Mouse (Mus musculus) MEL (cell line): Measurements from ENCODE around the gene P2rx1. TPM values are rescaled to one million over a fixed set of nuclear protein-coding genes. Genes with fewer than 3 reads are reported as not detected.
A peak's percentile ranks its signal among the peaks of the same experiment; 100 is the strongest.

Experiments
- DNase-seq: peaks from one replicate; pipeline ENCODE4 v3.0.0; 2011; ENCODE audit warnings: low read depth, low spot score
- H3K27ac ChIP-seq: 2 replicates; pipeline ENCODE4 v1.5.1; 2012; ENCODE audit warnings: low read depth, mild to moderate bottlenecking, control low read depth, low read length, moderate library complexity; ENCODE audit not compliant: control insufficient read depth
- H3K27me3 ChIP-seq, 2 experiments: fragments of 150-350 bp in 1 of 2; sonication (generic) in 1 of 2; 2 replicates each; pipeline ENCODE4 v1.6.1; 2012; ENCODE audit warnings: low read length in 2 of 2, mild to moderate bottlenecking in 2 of 2, improper control_type of control experiment in 1 of 2, moderate library complexity in 1 of 2; ENCODE audit not compliant: insufficient read depth in 2 of 2, control insufficient read depth in 1 of 2
- H3K36me3 ChIP-seq, 2 experiments: 2 replicates each; pipeline ENCODE4 v1.6.1; 2012 to 2014; ENCODE audit warnings: low read length in 2 of 2, improper control_type of control experiment in 1 of 2, inconsistent platforms in 1 of 2, mild to moderate bottlenecking in 1 of 2; ENCODE audit not compliant: insufficient read depth in 2 of 2, control insufficient read depth in 1 of 2
- H3K4me1 ChIP-seq, 2 experiments: fragments of 150-350 bp in 1 of 2; sonication (generic) in 1 of 2; 2 replicates each; pipeline ENCODE4 v1.6.1; 2012; ENCODE audit warnings: low read length in 2 of 2, improper control_type of control experiment in 1 of 2, mild to moderate bottlenecking in 1 of 2; ENCODE audit not compliant: insufficient read depth in 2 of 2, control insufficient read depth in 1 of 2
- H3K4me3 ChIP-seq, 2 experiments: fragments of 150-350 bp in 1 of 2; sonication (generic) in 1 of 2; 2 replicates each; pipeline ENCODE4 v1.5.1; 2012; ENCODE audit warnings: low read depth in 2 of 2, low read length in 2 of 2, mild to moderate bottlenecking in 2 of 2, moderate library complexity in 2 of 2, control low read depth in 1 of 2, improper control_type of control experiment in 1 of 2; ENCODE audit not compliant: control insufficient read depth in 1 of 2, insufficient read depth in 1 of 2
- H3K79me2 ChIP-seq: 2 replicates; pipeline ENCODE4 v1.6.1; 2012; ENCODE audit warnings: mild to moderate bottlenecking, low read length, moderate library complexity; ENCODE audit not compliant: control insufficient read depth, poor library complexity, insufficient read depth
- H3K9ac ChIP-seq: 2 replicates; pipeline ENCODE4 v1.6.1; 2012; ENCODE audit warnings: low read depth, mild to moderate bottlenecking, control low read depth, low read length, moderate library complexity; ENCODE audit not compliant: control insufficient read depth, poor library complexity, severe bottlenecking
- H3K9me3 ChIP-seq: fragments of 150-350 bp; sonication (generic); replicated peaks from 2 replicates; pipeline ENCODE4 v1.6.1; 2012; ENCODE audit warnings: mild to moderate bottlenecking, low read length, improper control_type of control experiment, moderate library complexity; ENCODE audit not compliant: insufficient read depth
- BHLHE40 ChIP-seq: IDR thresholded peaks from 2 replicates; pipeline ENCODE4 v1.6.1; 2012; ENCODE audit warnings: low read depth, mild to moderate bottlenecking, inconsistent platforms, low read length, improper control_type of control experiment, borderline replicate concordance
- CHD2 ChIP-seq: IDR thresholded peaks from 2 replicates; pipeline ENCODE4 v1.6.1; 2011; ENCODE audit warnings: low read length, improper control_type of control experiment
- CTCF ChIP-seq, 3 experiments: IDR thresholded peaks in 2 of 3; conservative IDR thresholded peaks in 1 of 3; 2 replicates each; pipeline ENCODE4 v1.5.1; 2011 to 2012; ENCODE audit warnings: low read length in 3 of 3, low read depth in 2 of 3, mild to moderate bottlenecking in 2 of 3, improper control_type of control experiment in 1 of 3, inconsistent platforms in 1 of 3, mixed read lengths in 1 of 3, moderate library complexity in 1 of 3; ENCODE audit not compliant: control insufficient read depth in 1 of 3, insufficient read depth in 1 of 3, poor library complexity in 1 of 3, severe bottlenecking in 1 of 3
- E2F4 ChIP-seq: IDR thresholded peaks from 2 replicates; pipeline ENCODE4 v1.6.1; 2011; ENCODE audit warnings: low read depth, low read length, improper control_type of control experiment, borderline replicate concordance
- EP300 ChIP-seq, 2 experiments: IDR thresholded peaks; 2 replicates each; pipeline ENCODE4 v1.6.1; 2011; ENCODE audit warnings: improper control_type of control experiment in 2 of 2, low read length in 2 of 2, low read depth in 1 of 2, mild to moderate bottlenecking in 1 of 2
- ETS1 ChIP-seq: IDR thresholded peaks from 2 replicates; pipeline ENCODE4 v1.6.1; 2012; ENCODE audit warnings: low read depth, mild to moderate bottlenecking, inconsistent platforms, low read length, improper control_type of control experiment, moderate library complexity
- GABPA ChIP-seq: IDR thresholded peaks from 2 replicates; pipeline ENCODE4 v1.6.1; 2012; ENCODE audit warnings: low read depth, mild to moderate bottlenecking, inconsistent platforms, low read length, improper control_type of control experiment, moderate library complexity
- GATA1 ChIP-seq: IDR thresholded peaks from 2 replicates; pipeline ENCODE4 v1.6.1; 2011; ENCODE audit warnings: low read depth, low read length, improper control_type of control experiment
- HCFC1 ChIP-seq: IDR thresholded peaks from 2 replicates; pipeline ENCODE4 v1.6.1; 2012; ENCODE audit warnings: low read depth, mild to moderate bottlenecking, inconsistent platforms, low read length, improper control_type of control experiment, moderate library complexity
- JUND ChIP-seq: IDR thresholded peaks from 2 replicates; pipeline ENCODE4 v1.6.1; 2011; ENCODE audit warnings: low read depth, mild to moderate bottlenecking, improper control_type of control experiment, low read length
- KAT2A ChIP-seq: conservative IDR thresholded peaks from 2 replicates; pipeline ENCODE4 v1.6.1; 2012; ENCODE audit warnings: low read depth, low read length, improper control_type of control experiment, inconsistent platforms
- MAX ChIP-seq: IDR thresholded peaks from 2 replicates; pipeline ENCODE4 v1.6.1; 2011; ENCODE audit warnings: low read length, improper control_type of control experiment
- MAZ ChIP-seq: IDR thresholded peaks from 2 replicates; pipeline ENCODE4 v1.6.1; 2012; ENCODE audit warnings: low read depth, mild to moderate bottlenecking, inconsistent platforms, low read length, improper control_type of control experiment
- MEF2A ChIP-seq: IDR thresholded peaks from 2 replicates; pipeline ENCODE4 v1.6.1; 2014; ENCODE audit warnings: low read depth, mild to moderate bottlenecking, inconsistent platforms, low read length, improper control_type of control experiment; ENCODE audit not compliant: poor library complexity, insufficient replicate concordance, severe bottlenecking; ENCODE audit errors: extremely low read depth
- MXI1 ChIP-seq: IDR thresholded peaks from 2 replicates; pipeline ENCODE4 v1.6.1; 2011; ENCODE audit warnings: mild to moderate bottlenecking, low read depth, low read length, improper control_type of control experiment
- MYB ChIP-seq: IDR thresholded peaks from 2 replicates; pipeline ENCODE4 v1.6.1; 2011; ENCODE audit warnings: mild to moderate bottlenecking, low read depth, low read length, improper control_type of control experiment
- MYC ChIP-seq: IDR thresholded peaks from 2 replicates; pipeline ENCODE4 v1.6.1; 2011; ENCODE audit warnings: low read depth, mild to moderate bottlenecking, low read length, improper control_type of control experiment, moderate library complexity
- NELFE ChIP-seq: IDR thresholded peaks from 2 replicates; pipeline ENCODE4 v1.6.1; 2011; ENCODE audit warnings: low read depth, low read length, improper control_type of control experiment
- NRF1 ChIP-seq: IDR thresholded peaks from 2 replicates; pipeline ENCODE4 v1.6.1; 2014; ENCODE audit warnings: low read depth, mild to moderate bottlenecking, inconsistent platforms, low read length, improper control_type of control experiment, moderate library complexity; ENCODE audit not compliant: poor library complexity, insufficient read depth, severe bottlenecking
- POLR2A ChIP-seq, 2 experiments: IDR thresholded peaks; 2 replicates each; pipeline ENCODE4 v1.6.1; 2011 to 2012; ENCODE audit warnings: low read length in 2 of 2, mild to moderate bottlenecking in 2 of 2, control low read depth in 1 of 2, improper control_type of control experiment in 1 of 2, low read depth in 1 of 2, moderate library complexity in 1 of 2; ENCODE audit not compliant: control insufficient read depth in 1 of 2, insufficient read depth in 1 of 2, poor library complexity in 1 of 2
- POLR2AphosphoS2 ChIP-seq: IDR thresholded peaks from 2 replicates; pipeline ENCODE4 v1.6.1; 2011; ENCODE audit warnings: low read length, improper control_type of control experiment
- RAD21 ChIP-seq: IDR thresholded peaks from 2 replicates; pipeline ENCODE4 v1.6.1; 2011; ENCODE audit warnings: mild to moderate bottlenecking, low read depth, low read length, improper control_type of control experiment
- RCOR1 ChIP-seq: IDR thresholded peaks from 2 replicates; pipeline ENCODE4 v1.6.1; 2012; ENCODE audit warnings: low read depth, mild to moderate bottlenecking, inconsistent platforms, low read length, improper control_type of control experiment
- SIN3A ChIP-seq: IDR thresholded peaks from 2 replicates; pipeline ENCODE4 v1.6.1; 2012; ENCODE audit warnings: low read length, improper control_type of control experiment, inconsistent platforms
- TAL1 ChIP-seq: IDR thresholded peaks from 2 replicates; pipeline ENCODE4 v1.6.1; 2012; ENCODE audit warnings: mild to moderate bottlenecking, inconsistent platforms, low read length, moderate library complexity, mixed read lengths
- TBP ChIP-seq: IDR thresholded peaks from 2 replicates; pipeline ENCODE4 v1.8.0; 2011; ENCODE audit warnings: low read depth, low read length, improper control_type of control experiment
- TCF12 ChIP-seq: IDR thresholded peaks from 2 replicates; pipeline ENCODE4 v1.6.1; 2014; ENCODE audit warnings: low read depth, mild to moderate bottlenecking, inconsistent platforms, low read length, improper control_type of control experiment, moderate library complexity
- UBTF ChIP-seq: IDR thresholded peaks from 2 replicates; pipeline ENCODE4 v1.6.1; 2012; ENCODE audit warnings: low read depth, mild to moderate bottlenecking, inconsistent platforms, low read length, improper control_type of control experiment, moderate library complexity, borderline replicate concordance; ENCODE audit not compliant: insufficient read depth
- USF1 ChIP-seq: IDR thresholded peaks from 2 replicates; pipeline ENCODE4 v1.6.1; 2014; ENCODE audit warnings: low read depth, mild to moderate bottlenecking, inconsistent platforms, low read length, improper control_type of control experiment, moderate library complexity
- USF2 ChIP-seq, 2 experiments: IDR thresholded peaks; 2 replicates each; pipeline ENCODE4 v1.6.1; 2011 to 2012; ENCODE audit warnings: improper control_type of control experiment in 2 of 2, low read length in 2 of 2, borderline replicate concordance in 1 of 2, inconsistent platforms in 1 of 2, low read depth in 1 of 2, mild to moderate bottlenecking in 1 of 2; ENCODE audit not compliant: insufficient read depth in 1 of 2
- ZC3H11A ChIP-seq: IDR thresholded peaks from 2 replicates; pipeline ENCODE4 v1.6.1; 2012; ENCODE audit warnings: low read depth, mild to moderate bottlenecking, inconsistent platforms, low read length, improper control_type of control experiment
- ZKSCAN1 ChIP-seq: IDR thresholded peaks from 2 replicates; pipeline ENCODE4 v1.6.1; 2012; ENCODE audit warnings: low read depth, mild to moderate bottlenecking, inconsistent platforms, low read length, improper control_type of control experiment, moderate library complexity
- ZMIZ1 ChIP-seq: IDR thresholded peaks from 2 replicates; pipeline ENCODE4 v1.6.1; 2012; ENCODE audit warnings: low read depth, mild to moderate bottlenecking, inconsistent platforms, low read length, improper control_type of control experiment, moderate library complexity
- ZNF384 ChIP-seq: IDR thresholded peaks from 2 replicates; pipeline ENCODE4 v1.6.1; 2012; ENCODE audit warnings: low read depth, mild to moderate bottlenecking, inconsistent platforms, low read length, improper control_type of control experiment
- polyA plus RNA-seq, 2 experiments: library from polyadenylated mRNA; stranded (reverse) in 1 of 2; unstranded in 1 of 2; fragments of >175 nt in 1 of 2; fragments of >200 nt in 1 of 2; gene quantifications; 2 replicates each; pipeline versions ENCODE4 v1.2.1 to v1.2.4; 2012; ENCODE audit warnings: low replicate concordance in 2 of 2, low read depth in 1 of 2; ENCODE audit not compliant: insufficient read length in 2 of 2, insufficient read depth in 1 of 2, missing spikeins in 1 of 2
- total RNA-seq: library from RNA; depleted of rRNA; stranded (reverse); fragments of 300-350 nt; gene quantifications from 2 replicates; pipeline ENCODE4 v1.2.3, GENCODE M21; 2012; rRNA removed

The P2rx1 gene
- total RNA-seq = 3.0 and 3.1 TPM in 2 replicates
- polyA plus RNA-seq = 1 to 10 TPM in 1 of 2 experiments, not detected in 1; 8.1 TPM

DNA sequence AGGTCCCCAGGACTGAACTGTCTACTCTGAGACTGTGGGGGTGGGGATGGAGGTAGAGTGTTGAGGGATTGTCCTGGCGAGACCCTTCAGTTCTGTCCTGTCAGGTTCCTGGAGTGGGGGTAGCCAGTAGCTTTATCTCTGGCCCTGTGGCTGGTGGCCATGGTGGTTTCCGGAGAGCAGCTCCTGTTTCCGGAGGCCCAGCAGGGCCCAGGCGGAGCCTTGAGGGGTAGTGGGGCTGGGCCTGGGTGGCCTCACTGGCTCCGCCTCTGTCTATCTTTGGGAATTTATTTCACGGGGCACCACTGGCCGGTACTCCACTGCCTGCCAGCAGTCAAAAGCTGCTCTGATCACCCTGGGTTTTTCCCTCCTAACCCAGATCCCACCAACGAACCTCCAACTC lies at the start of gene P2rx1:
Gene P2rx1, plus strand, starts transcription at position 333 of the 400 bp plus-strand sequence.
- Histone ChIP-seq H3K4me3 (peak within 1 kb of the TSS; percentile 13 to 29), H3K9ac (peak within 1 kb of the TSS; percentile 56), H3K79me2 (no peaks in the 10 kb centered on the region), H3K36me3 (peaks cover 0 to 23% of the 10 kb centered on the region in 2 experiments; a peak in 2 of 4 replicates), H3K27me3 (no peaks in the 10 kb centered on the region), H3K4me1 (peaks cover 13 to 41% of the 10 kb centered on the region in 2 experiments), H3K9me3 (no peaks in the 10 kb centered on the region), H3K27ac (peak within 1 kb of the TSS; percentile 75)
- TF ChIP-seq CHD2 (peak; percentile 36; the same call in 1 of the 2 replicates), E2F4 (no peak), JUND (no peak), USF2 (IDR thresholded peaks at IDR 0.05; ENCODE audit: borderline replicate concordance in 1 of 2, insufficient read depth in 1 of 2, low read depth in 1 of 2, low read length in 2 of 2) (no peak), MYC (no peak), CTCF (IDR thresholded peaks at IDR 0.05 in 2 of 3, conservative IDR thresholded peaks at IDR 0.05 in 1 of 3; ENCODE audit: control insufficient read depth in 1 of 3, insufficient read depth in 1 of 3, low read depth in 2 of 3, low read length in 3 of 3, poor library complexity in 1 of 3, severe bottlenecking in 1 of 3) (peak in 2 of 3 experiments; percentile 18 to 20; a peak in 2 of 6 replicates), MEF2A (no peak), TBP (0 out of 2 replicates have a peak, but pooled peaks have one; percentile 33), TCF12 (peak; percentile 49), ZNF384 (no peak), MYB (no peak), ZKSCAN1 (no peak), MXI1 (0 out of 2 replicates have a peak, but pooled peaks have one; percentile 29), UBTF (no peak), SIN3A (peak; percentile 25; the same call in 1 of the 2 replicates), USF1 (no peak), MAZ (peak; percentile 74; the same call in 1 of the 2 replicates), TAL1 (peak; percentile 43), EP300 (IDR thresholded peaks at IDR 0.05; ENCODE audit: low read depth in 1 of 2, low read length in 2 of 2) (peak; percentile 56 to 77), RCOR1 (no peak), ZMIZ1 (no peak), ZC3H11A (no peak), GATA1 (peak; percentile 48; the same call in 1 of the 2 replicates), NELFE (peak; percentile 38; the same call in 1 of the 2 replicates), BHLHE40 (no peak), HCFC1 (no peak), RAD21 (peak; percentile 2), KAT2A (no peak), POLR2A (IDR thresholded peaks at IDR 0.05; ENCODE audit: control insufficient read depth in 1 of 2, insufficient read depth in 1 of 2, low read depth in 1 of 2, low read length in 2 of 2, poor library complexity in 1 of 2) (peak in 1 of 2 experiments; percentile 30; a peak in 1 of 4 replicates), NRF1 (no peak), MAX (no peak), ETS1 (peak; percentile 40), POLR2AphosphoS2 (no peak), GABPA (no peak)
- DNase-seq = peak; percentile 75
